Mouse (Mus musculus) heart, embryonic 14.5 days (tissue): Measurements from ENCODE around the gene Gm5089. TPM values are rescaled to one million over a fixed set of nuclear protein-coding genes. Genes with fewer than 3 reads are reported as not detected.

Source experiments
- ATAC-seq: fragments of 200-750 bp; cut with Nextera tagmentation; 2 replicates; pipeline ENCODE4 v1.8.0; 2017; ENCODE audit warnings: low read depth, moderate TSS enrichment; ENCODE audit not compliant: insufficient number of reproducible peaks, insufficient read depth, low FRiP score
- H3K27ac ChIP-seq, 2 experiments: fragments of 200-500 bp in 1 of 2; fragments of 300-500 bp in 1 of 2; sonication (generic) in 1 of 2; replicated peaks in 1 of 2; 2 replicates each; pipeline ENCODE4 v1.5.1; 2012 to 2014; ENCODE audit warnings: low read depth in 2 of 2, low read length in 2 of 2, control low read depth in 1 of 2, mild to moderate bottlenecking in 1 of 2, mixed read lengths in 1 of 2; ENCODE audit not compliant: control insufficient read depth in 1 of 2, insufficient read depth in 1 of 2
- H3K27me3 ChIP-seq: fragments of 300-500 bp; sonication (generic); 2 replicates; pipeline ENCODE4 v1.6.1; 2014; ENCODE audit warnings: mild to moderate bottlenecking, low read length, control low read depth; ENCODE audit not compliant: control insufficient read depth, insufficient read depth
- H3K36me3 ChIP-seq: fragments of 300-500 bp; sonication (generic); 2 replicates; pipeline ENCODE4 v1.6.1; 2014; ENCODE audit warnings: mild to moderate bottlenecking, control low read depth, low read length, mixed read lengths; ENCODE audit not compliant: control insufficient read depth, insufficient read depth
- H3K4me1 ChIP-seq, 2 experiments: fragments of 200-500 bp in 1 of 2; fragments of 300-500 bp in 1 of 2; sonication (generic) in 1 of 2; 2 replicates each; pipeline ENCODE4 v1.6.1; 2012 to 2014; ENCODE audit warnings: low read length in 2 of 2, control low read depth in 1 of 2, mixed read lengths in 1 of 2; ENCODE audit not compliant: control insufficient read depth in 2 of 2, insufficient read depth in 2 of 2
- H3K4me2 ChIP-seq: fragments of 300-500 bp; sonication (generic); 2 replicates; pipeline ENCODE4 v1.6.1; 2014; ENCODE audit warnings: mild to moderate bottlenecking, low read length
- H3K4me3 ChIP-seq, 2 experiments: fragments of 200-500 bp in 1 of 2; fragments of 300-500 bp in 1 of 2; sonication (generic) in 1 of 2; 2 replicates each; pipeline ENCODE4 v1.5.1; 2012 to 2014; ENCODE audit warnings: low read length in 2 of 2, mild to moderate bottlenecking in 2 of 2, control low read depth in 1 of 2, low read depth in 1 of 2, moderate library complexity in 1 of 2; ENCODE audit not compliant: control insufficient read depth in 1 of 2, insufficient read depth in 1 of 2
- H3K9ac ChIP-seq: fragments of 300-500 bp; sonication (generic); 2 replicates; pipeline ENCODE4 v1.6.1; 2014; ENCODE audit warnings: mild to moderate bottlenecking, low read length
- H3K9me3 ChIP-seq: fragments of 300-500 bp; sonication (generic); 2 replicates; pipeline ENCODE4 v1.6.1; 2016; ENCODE audit warnings: low read length, control low read depth; ENCODE audit not compliant: control insufficient read depth
- WGBS: fragments of 180-500 bp; shearing (Covaris S2); extraction: QIAGEN DNeasy Blood & Tissue Kit; methylation state at CpG from one replicate; pipeline ENCODE4 v1.1.7; 2014; 5-methylcytosine and 5-hydroxymethylcytosine counted together
- polyA plus RNA-seq: library from polyadenylated mRNA; unstranded; fragments of >200 nt; fragmentation: Nextera tagmentation; extraction: Ambion mirVana; gene quantifications from 2 replicates; pipeline ENCODE4 v1.2.1, GENCODE M21; 2014

Gene Gm5089
- polyA plus RNA-seq, 1 experiment from 2014 or later = not detected

GRCm38 (mm10) chr14:122386281-122387130 lies 64.4 kb downstream of the Gm5089 start:
- 92% methylated on average over 17 of the region's 17 CpGs for WGBS
- ATAC-seq = no peak

GRCm38 (mm10) chr14:122385758-122386157 lies 65.2 kb downstream of the Gm5089 start:
- Histone ChIP-seq H3K9ac (no peak overlapping the region), H3K27me3 (no peaks in the 10 kb centered on the region), H3K4me2 (no peak overlapping the region), H3K4me3 (no peak overlapping the region), H3K36me3 (no peaks in the 10 kb centered on the region), H3K4me1 (no peaks in the 10 kb centered on the region), H3K9me3 (no peaks in the 10 kb centered on the region), H3K27ac (no peak overlapping the region)
- WGBS = 90% methylated on average over 5 of the region's 5 CpGs
- ATAC-seq = no peak

More at GRCm38 (mm10) chr14:122386281-122387130, 64.4 kb downstream of the Gm5089 start:
- no peaks in the 10 kb centered on the region for H3K4me1 ChIP-seq
- no peaks in the 10 kb centered on the region for H3K9me3 ChIP-seq
- no peaks in the 10 kb centered on the region for H3K27me3 ChIP-seq
- H3K4me3 ChIP-seq = no peak overlapping the region
- no peak overlapping the region for H3K9ac ChIP-seq
- no peak overlapping the region for H3K27ac ChIP-seq
- H3K36me3 ChIP-seq = no peaks in the 10 kb centered on the region
- no peak overlapping the region for H3K4me2 ChIP-seq

GRCm38 (mm10) chr14:122385238-122385534 lies 65.7 kb downstream of the Gm5089 start:
- H3K9ac ChIP-seq = no peak overlapping the region
- no peaks in the 10 kb centered on the region for H3K36me3 ChIP-seq
- H3K27me3 ChIP-seq = no peaks in the 10 kb centered on the region
- H3K9me3 ChIP-seq = no peaks in the 10 kb centered on the region
- no peak for ATAC-seq
- H3K27ac ChIP-seq = no peak overlapping the region
- no peaks in the 10 kb centered on the region for H3K4me1 ChIP-seq
- H3K4me2 ChIP-seq = no peak overlapping the region
- 78% methylated on average over 3 of the region's 3 CpGs for WGBS
- H3K4me3 ChIP-seq = no peak overlapping the region

Other genes starting within 250 kb of the Gm5089 start
- 0.05 and 0.09 TPM in 2 replicates for gene Zic5, start 14.6 kb upstream of the Gm5089 start, polyA plus RNA-seq
- gene Zic2, start 24.3 kb upstream of the Gm5089 start, polyA plus RNA-seq = not detected in 2 replicates
- gene Gm10837, start 39.5 kb upstream of the Gm5089 start, polyA plus RNA-seq = not detected in 2 replicates
- 28.2 and 28.9 TPM in 2 replicates for gene Pcca, start 83.2 kb upstream of the Gm5089 start, polyA plus RNA-seq